Mouse (Mus musculus): Measurements from ENCODE around the gene Scnm1.

DNA sequence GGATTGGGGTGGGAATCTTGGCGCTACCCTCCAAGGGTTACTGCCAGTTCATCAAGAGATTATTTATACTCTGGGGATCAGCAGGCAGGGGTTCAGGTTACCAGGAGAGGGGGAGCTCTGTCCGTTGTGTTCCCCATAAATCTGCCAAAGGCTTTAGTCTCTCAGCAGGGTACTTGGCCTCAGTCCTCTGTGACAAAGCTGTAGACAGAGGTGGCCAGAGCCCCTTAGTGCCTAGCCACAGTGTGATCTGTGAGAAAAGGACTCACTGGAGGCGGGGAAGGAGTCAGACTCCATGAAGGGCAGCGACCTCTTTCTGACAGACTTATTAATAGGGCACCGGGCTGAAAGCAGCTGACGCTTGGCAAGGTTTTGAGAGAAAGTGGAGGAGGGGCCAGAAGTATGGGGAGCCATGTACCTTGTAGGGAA lies 4.6 kb downstream of the Scnm1 start:
- TF ChIP-seq POLR2A (IDR thresholded peaks at IDR 0.05; ENCODE audit: insufficient read depth, low read length) = no peak
- TF ChIP-seq CTCF (IDR thresholded peaks at IDR 0.05; ENCODE audit: low read depth, low read length) = no peak
- no peak for TF ChIP-seq EP300 (IDR thresholded peaks at IDR 0.05; ENCODE audit: insufficient read depth, low read depth, low read length)

Data from ES-Bruce4 (cell line).